Mouse (Mus musculus) olfactory bulb, adult 2 months (tissue): ENCODE measurements at regions not wholly inside any gene's neighbourhood (a gene's known extent, or its start where the extent isn't known, plus 50 kb on each side); places are given as distances from the start of the nearest gene placed in this dataset.

ENCODE experiments used
- H3K27ac ChIP-seq: fragments of 200-500 bp; 2 replicates; pipeline ENCODE4 v1.5.1; 2012; ENCODE audit warnings: low read depth, low read length; ENCODE audit not compliant: insufficient read depth
- H3K4me1 ChIP-seq: fragments of 200-500 bp; 2 replicates; pipeline ENCODE4 v1.6.1; 2012; ENCODE audit warnings: low read length; ENCODE audit not compliant: control insufficient read depth, insufficient read depth
- H3K4me3 ChIP-seq: fragments of 200-500 bp; 2 replicates; pipeline ENCODE4 v1.5.1; 2012; ENCODE audit warnings: mild to moderate bottlenecking, low read depth, low read length, moderate library complexity; ENCODE audit not compliant: insufficient read depth
- CTCF ChIP-seq: fragments of 200-500 bp; IDR thresholded peaks from 2 replicates; pipeline ENCODE4 v1.5.1; 2012; ENCODE audit warnings: low read depth, mild to moderate bottlenecking, low read length, moderate library complexity; ENCODE audit not compliant: insufficient read depth
- POLR2A ChIP-seq: fragments of 200-500 bp; IDR thresholded peaks from 2 replicates; pipeline ENCODE4 v1.6.1; 2012; ENCODE audit warnings: mild to moderate bottlenecking, low read depth, low read length, moderate library complexity; ENCODE audit not compliant: insufficient read depth
- WGBS: fragments of 180-500 bp; shearing (Covaris S2); methylation state at CpG from one replicate; pipeline ENCODE4 v1.1.7; 2018; 5-methylcytosine and 5-hydroxymethylcytosine counted together

GRCm38 (mm10) chr4:33664474-33664822, 259.9 kb upstream of the Cnr1 start:
- 70% methylated on average over 5 of the region's 5 CpGs for WGBS
- Histone ChIP-seq H3K4me3 (no peak overlapping the region), H3K27ac (no peak overlapping the region), H3K4me1 (peaks cover 8% of the 10 kb centered on the region)
- no peak for TF ChIP-seq POLR2A
- TF ChIP-seq CTCF, result no peak

- Histone ChIP-seq H3K27ac (no peak overlapping the region), H3K4me1 (peaks cover 8% of the 10 kb centered on the region), H3K4me3 (no peak overlapping the region)
- TF ChIP-seq CTCF, result no peak
- no peak for TF ChIP-seq POLR2A
- 85% methylated on average over 14 of the region's 14 CpGs for WGBS
Measured at GRCm38 (mm10) chr4:33665250-33665873, 259.0 kb upstream of the Cnr1 start.

GRCm38 (mm10) chr4:33668431-33668830, 256.0 kb upstream of the Cnr1 start:
- no peak overlapping the region for H3K4me3 ChIP-seq
- no peak for TF ChIP-seq POLR2A
- TF ChIP-seq CTCF, result no peak
- no peak overlapping the region for H3K27ac ChIP-seq
- peaks cover 5% of the 10 kb centered on the region for H3K4me1 ChIP-seq
- WGBS, result 65% methylated on average over 3 of the region's 3 CpGs

GRCm38 (mm10) chr4:33675044-33675443, 249.3 kb upstream of the Cnr1 start:
- H3K27ac ChIP-seq, result no peak overlapping the region
- no peak for TF ChIP-seq POLR2A
- TF ChIP-seq CTCF, result no peak
- H3K4me3 ChIP-seq, result no peak overlapping the region
- 100% methylated on average over 2 of the region's 5 CpGs for WGBS
- no peaks in the 10 kb centered on the region for H3K4me1 ChIP-seq

- no peak overlapping the region for H3K4me3 ChIP-seq
- no peak for TF ChIP-seq CTCF
- TF ChIP-seq POLR2A, result no peak
- H3K27ac ChIP-seq, result no peak overlapping the region
- 77% methylated on average over 3 of the region's 3 CpGs for WGBS
- H3K4me1 ChIP-seq, result no peaks in the 10 kb centered on the region
Measured at GRCm38 (mm10) chr4:33679351-33679750, 245.0 kb upstream of the Cnr1 start.

- 84% methylated on average over 8 of the region's 8 CpGs for WGBS
- H3K4me1 ChIP-seq, result no peaks in the 10 kb centered on the region
- H3K27ac ChIP-seq, result no peak overlapping the region
- TF ChIP-seq CTCF (no peak), POLR2A (no peak)
- H3K4me3 ChIP-seq, result no peak overlapping the region
Measured at GRCm38 (mm10) chr4:33686135-33686534, 238.3 kb upstream of the Cnr1 start.

GRCm38 (mm10) chr4:33687434-33687833, 237.0 kb upstream of the Cnr1 start:
- Histone ChIP-seq H3K27ac (no peak overlapping the region), H3K4me3 (no peak overlapping the region), H3K4me1 (no peaks in the 10 kb centered on the region)
- WGBS, result 77% methylated on average over 7 of the region's 7 CpGs
- TF ChIP-seq CTCF (no peak), POLR2A (no peak)

GRCm38 (mm10) chr4:33693441-33693840, 231.0 kb upstream of the Cnr1 start:
- no peak overlapping the region for H3K4me3 ChIP-seq
- 94% methylated on average over 4 of the region's 4 CpGs for WGBS
- TF ChIP-seq POLR2A (no peak), CTCF (no peak)
- H3K4me1 ChIP-seq, result no peaks in the 10 kb centered on the region
- no peak overlapping the region for H3K27ac ChIP-seq

- no peaks in the 10 kb centered on the region for H3K4me1 ChIP-seq
- WGBS, result 72% methylated on average over 8 of the region's 8 CpGs
- H3K27ac ChIP-seq, result no peak overlapping the region
- TF ChIP-seq POLR2A (no peak), CTCF (no peak)
- H3K4me3 ChIP-seq, result no peak overlapping the region
Measured at GRCm38 (mm10) chr4:33696969-33697368, 227.4 kb upstream of the Cnr1 start.

- Histone ChIP-seq H3K4me3 (no peak overlapping the region), H3K4me1 (no peaks in the 10 kb centered on the region), H3K27ac (no peak overlapping the region)
- TF ChIP-seq POLR2A, result no peak
- no peak for TF ChIP-seq CTCF
- WGBS, result 81% methylated on average over 7 of the region's 7 CpGs
Measured at GRCm38 (mm10) chr4:33702028-33702666, 222.2 kb upstream of the Cnr1 start.
